Mouse (Mus musculus): ENCODE results near the gene Ccdc40.

DNA sequence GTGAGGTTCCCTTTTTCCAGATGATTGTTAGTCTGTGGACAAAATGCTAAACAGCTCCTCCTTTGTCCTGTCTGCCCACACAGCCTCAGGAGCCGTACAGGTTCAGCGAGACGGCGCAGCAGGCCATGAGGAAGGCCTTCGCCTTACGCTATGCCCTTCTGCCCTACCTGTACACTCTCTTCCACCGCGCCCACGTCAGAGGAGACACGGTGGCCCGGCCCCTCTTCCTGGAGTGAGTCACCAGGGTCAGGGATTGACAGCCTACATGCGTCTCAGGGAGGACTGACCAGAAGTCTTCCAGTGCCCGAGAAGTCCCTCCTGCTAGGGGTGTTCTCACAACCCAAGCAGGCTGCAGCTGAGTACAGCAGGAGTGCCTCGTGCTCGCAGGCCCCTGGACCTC lies 52.7 kb downstream of the Ccdc40 start:
- TF ChIP-seq CTCF (IDR thresholded peaks at IDR 0.05; ENCODE audit: low read depth, low read length) (no peak), POLR2A (IDR thresholded peaks at IDR 0.05; ENCODE audit: extremely low read depth, insufficient read depth, low read length) (no peak)
